Mouse (Mus musculus) spleen, adult 12 weeks (tissue): ENCODE data around the gene Rasgrp3.

Source experiments
- DNase-seq: peaks from one replicate; pipeline ENCODE4 v3.0.0; 2022; ENCODE audit warnings: low spot score

Rasgrp3 gene

GRCm38 (mm10) chr17:75539841-75540240 is 104.1 kb downstream of the Rasgrp3 start:
- DNase-seq, result no peak

GRCm38 (mm10) chr17:75543434-75543833 is 107.7 kb downstream of the Rasgrp3 start:
- DNase-seq, result no peak

GRCm38 (mm10) chr17:75544262-75544661 is 108.6 kb downstream of the Rasgrp3 start:
- DNase-seq, result no peak

GRCm38 (mm10) chr17:75550771-75551413 is 115.2 kb downstream of the Rasgrp3 start:
- DNase-seq, result no peak

- DNase-seq, result peak; percentile 86
Observed at GRCm38 (mm10) chr17:75551512-75552400, 116.1 kb downstream of the Rasgrp3 start, which contains the start of gene Fam98a. TSS of gene Fam98a (minus strand) at chr17:75551946.

GRCm38 (mm10) chr17:75557031-75557430 is 121.3 kb downstream of the Rasgrp3 start:
- no peak for DNase-seq

- no peak for DNase-seq
Observed at GRCm38 (mm10) chr17:75558041-75558440, 122.3 kb downstream of the Rasgrp3 start.

GRCm38 (mm10) chr17:75575608-75576007 is 139.9 kb downstream of the Rasgrp3 start:
- DNase-seq, result no peak
